Mouse (Mus musculus) lung, postnatal 10 days (tissue): ENCODE results near the gene Wnk2.
A peak's percentile ranks its signal among the peaks of the same experiment; 100 is the strongest.
"Not testable (repeated sequence)": the region's sequence is repeated elsewhere in the genome, so short reads cannot be mapped to it uniquely, and the experiment has no call there.

Source experiments
- DNase-seq: peaks from one replicate; pipeline ENCODE4 v3.0.0; 2021

Wnk2 gene

GRCm38 (mm10) chr13:49087420-49087819, 60.4 kb downstream of the Wnk2 start:
- DNase-seq = no peak

GRCm38 (mm10) chr13:49086431-49086830, 61.4 kb downstream of the Wnk2 start:
- DNase-seq = no peak

GRCm38 (mm10) chr13:49085211-49085610, 62.6 kb downstream of the Wnk2 start:
- DNase-seq = no peak

DNA sequence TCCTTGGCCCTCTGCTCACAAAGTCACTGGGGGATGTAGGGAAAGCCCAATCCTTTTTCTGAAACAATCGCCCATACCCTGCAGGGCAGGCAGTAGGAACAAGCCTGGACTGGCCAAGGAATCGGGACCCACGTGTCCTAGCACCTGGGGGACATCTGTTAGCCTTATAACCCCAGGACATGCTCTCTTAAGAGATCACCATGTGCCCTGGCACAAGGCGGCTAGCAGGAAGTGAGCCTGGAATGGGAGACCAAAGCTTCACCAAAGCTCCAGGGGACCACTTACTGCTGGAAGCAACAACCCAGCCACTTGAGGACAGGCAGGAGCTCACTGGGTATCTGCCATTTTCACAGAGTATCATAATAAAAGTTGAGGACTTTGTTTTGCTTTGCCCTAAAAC, 63.0 kb downstream of the Wnk2 start:
- DNase-seq = no peak

- no peak for DNase-seq
Measured at GRCm38 (mm10) chr13:49083941-49084340, 63.9 kb downstream of the Wnk2 start.

GRCm38 (mm10) chr13:49082151-49082879, 65.5 kb downstream of the Wnk2 start:
- DNase-seq = no peak

DNA sequence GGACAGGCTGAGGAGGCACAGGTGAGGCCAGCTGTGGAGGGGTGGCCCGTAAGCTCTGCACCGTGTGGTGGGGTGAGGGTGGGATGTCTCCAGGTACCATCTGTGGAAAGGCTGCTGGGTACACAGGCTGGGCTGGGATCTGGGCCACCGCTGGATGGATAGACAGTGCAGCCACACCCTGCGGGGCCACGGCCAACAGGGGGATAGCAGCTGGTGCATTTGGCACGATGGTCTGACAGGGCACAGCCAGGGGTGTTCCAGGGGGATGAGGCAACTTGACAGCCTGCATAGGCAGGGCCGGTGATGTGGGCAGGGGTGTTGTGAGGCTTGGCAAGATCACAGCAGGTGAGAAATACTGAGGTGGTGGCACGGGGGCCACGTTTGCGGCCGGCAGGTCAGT, 71.6 kb downstream of the Wnk2 start:
- DNase-seq = no peak

- DNase-seq = no peak
Measured at GRCm38 (mm10) chr13:49075377-49075776, 72.4 kb downstream of the Wnk2 start.

DNA sequence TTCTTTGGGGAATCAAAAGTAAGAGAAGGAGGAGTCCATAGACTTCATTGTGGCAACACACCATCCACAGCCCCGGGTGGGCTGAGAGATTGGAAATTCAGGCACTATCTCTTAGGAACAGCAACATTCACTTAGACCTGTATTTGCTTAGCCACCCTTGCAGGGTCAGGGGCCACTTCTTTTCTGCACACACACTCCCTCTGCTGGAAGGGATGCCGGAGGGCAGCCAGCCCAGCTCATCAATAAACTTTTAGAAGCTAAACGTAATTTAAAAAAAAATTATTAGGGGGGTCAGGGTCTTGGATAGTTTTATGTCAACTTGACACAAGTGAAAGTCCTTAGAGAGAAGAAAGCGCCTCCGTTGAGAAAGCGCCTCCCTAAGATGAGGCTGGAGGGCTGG, 74.5 kb downstream of the Wnk2 start:
- DNase-seq = no peak

- DNase-seq = no peak
Measured at GRCm38 (mm10) chr13:49071861-49072260, 76.0 kb downstream of the Wnk2 start.

GRCm38 (mm10) chr13:49069979-49070378, 77.8 kb downstream of the Wnk2 start:
- DNase-seq = no peak

DNA sequence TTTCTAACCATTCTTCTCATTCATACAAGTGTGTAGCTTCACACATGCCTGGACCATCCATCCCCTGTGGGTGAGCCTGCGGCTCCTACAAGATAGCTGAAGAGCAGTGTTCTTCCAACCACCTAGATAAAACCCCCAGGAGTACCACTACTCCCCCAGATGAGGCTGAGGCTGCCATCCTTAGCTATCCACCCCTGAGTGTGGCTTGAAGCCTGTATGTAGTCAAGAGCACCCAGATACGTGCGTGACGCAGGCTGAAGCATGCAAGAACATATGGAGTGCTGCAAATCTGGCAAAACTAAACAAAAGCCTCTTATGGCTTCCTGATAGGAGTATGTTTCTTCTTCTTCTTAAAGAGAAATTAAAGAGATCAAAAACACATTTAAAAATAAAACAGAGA, 78.4 kb downstream of the Wnk2 start:
- no peak for DNase-seq

DNA sequence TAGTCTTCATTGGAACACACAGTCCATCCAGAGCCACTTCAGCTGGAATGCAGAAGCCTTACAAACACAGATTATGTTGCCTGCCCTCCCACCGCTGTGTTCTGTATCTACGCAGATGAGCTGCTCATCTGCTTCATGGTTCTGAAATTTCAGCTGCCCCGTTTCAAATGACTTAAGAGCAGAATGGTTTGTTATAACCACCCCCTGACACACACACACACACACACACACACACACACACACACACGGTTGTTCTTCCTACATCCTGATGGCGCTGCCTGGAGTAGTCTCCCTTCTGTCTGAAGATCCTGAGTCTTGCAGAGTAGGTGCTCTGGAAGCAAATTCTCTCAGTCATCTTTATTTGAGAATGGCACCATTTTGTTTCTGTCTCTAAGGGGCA, 83.6 kb downstream of the Wnk2 start:
- no peak for DNase-seq

DNA sequence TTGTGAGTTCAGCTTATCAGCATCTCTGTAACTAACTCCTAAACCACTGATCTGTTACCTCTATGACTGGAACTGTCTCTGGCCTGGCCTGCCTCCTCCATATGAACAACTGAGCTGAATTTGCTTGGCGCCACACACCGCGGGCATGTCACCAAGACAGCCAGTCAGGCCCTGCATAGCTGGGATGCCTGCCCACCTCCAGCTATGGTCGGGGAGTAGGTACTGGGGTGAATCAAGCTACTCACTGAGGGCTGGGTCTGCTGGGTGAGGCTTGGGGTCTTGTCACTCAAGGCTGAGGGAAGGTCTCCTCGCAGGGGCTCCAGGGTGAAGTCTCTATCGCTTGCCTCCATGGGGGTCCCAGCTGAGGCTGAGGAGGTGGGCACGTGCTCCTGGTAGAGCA, 87.4 kb downstream of the Wnk2 start:
- no peak for DNase-seq

GRCm38 (mm10) chr13:49058528-49058927, 89.3 kb downstream of the Wnk2 start:
- peak; percentile 67 for DNase-seq

GRCm38 (mm10) chr13:49056304-49056703, 91.5 kb downstream of the Wnk2 start:
- DNase-seq = no peak

GRCm38 (mm10) chr13:49054753-49055152, 93.1 kb downstream of the Wnk2 start:
- not testable (repeated sequence) for DNase-seq

GRCm38 (mm10) chr13:49053333-49053732, 94.5 kb downstream of the Wnk2 start:
- no peak for DNase-seq

- DNase-seq = peak; percentile 40
Measured at GRCm38 (mm10) chr13:49052512-49052911, 95.3 kb downstream of the Wnk2 start.

DNA sequence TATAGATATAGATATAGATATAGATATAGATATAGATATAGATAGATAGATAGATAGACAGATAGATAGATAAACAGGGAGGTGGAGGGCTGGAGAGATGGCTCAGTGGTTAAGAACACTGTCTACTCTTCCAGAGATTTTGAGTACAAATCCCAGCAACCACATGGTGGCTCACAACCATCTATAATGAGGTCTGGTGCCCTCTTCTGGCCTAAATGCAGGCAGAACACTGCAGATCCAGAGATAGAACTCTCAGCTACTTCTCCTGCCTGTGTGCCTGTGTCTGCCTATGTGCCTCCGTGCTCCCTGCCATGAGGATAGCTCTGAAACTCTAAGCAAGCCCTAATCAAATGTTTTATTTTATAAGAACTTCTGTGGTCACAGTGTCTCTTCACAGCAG, 100.4 kb downstream of the Wnk2 start:
- no peak for DNase-seq

- no peak for DNase-seq
Measured at GRCm38 (mm10) chr13:49044145-49044561, 103.7 kb downstream of the Wnk2 start.

DNA sequence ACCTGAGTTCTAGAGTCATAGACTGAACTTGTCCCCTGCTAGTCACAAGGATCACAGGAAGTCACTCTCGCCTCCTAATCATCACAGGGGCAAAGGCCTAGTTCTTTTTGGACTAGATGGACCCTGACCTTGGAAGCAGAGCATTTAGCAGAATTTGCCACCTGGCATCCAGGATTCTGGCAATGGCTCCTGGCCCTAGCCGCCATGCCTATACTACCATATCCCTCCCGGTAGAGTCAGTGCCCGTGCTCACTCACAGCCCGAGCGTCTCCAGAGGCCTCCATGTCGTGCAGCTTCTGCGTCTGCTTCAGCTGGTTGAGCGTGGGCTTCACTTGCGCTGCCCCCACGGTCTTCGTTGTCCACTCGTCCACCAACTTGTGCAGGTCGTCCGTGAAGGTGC, 105.4 kb downstream of the Wnk2 start:
- no peak for DNase-seq

DNA sequence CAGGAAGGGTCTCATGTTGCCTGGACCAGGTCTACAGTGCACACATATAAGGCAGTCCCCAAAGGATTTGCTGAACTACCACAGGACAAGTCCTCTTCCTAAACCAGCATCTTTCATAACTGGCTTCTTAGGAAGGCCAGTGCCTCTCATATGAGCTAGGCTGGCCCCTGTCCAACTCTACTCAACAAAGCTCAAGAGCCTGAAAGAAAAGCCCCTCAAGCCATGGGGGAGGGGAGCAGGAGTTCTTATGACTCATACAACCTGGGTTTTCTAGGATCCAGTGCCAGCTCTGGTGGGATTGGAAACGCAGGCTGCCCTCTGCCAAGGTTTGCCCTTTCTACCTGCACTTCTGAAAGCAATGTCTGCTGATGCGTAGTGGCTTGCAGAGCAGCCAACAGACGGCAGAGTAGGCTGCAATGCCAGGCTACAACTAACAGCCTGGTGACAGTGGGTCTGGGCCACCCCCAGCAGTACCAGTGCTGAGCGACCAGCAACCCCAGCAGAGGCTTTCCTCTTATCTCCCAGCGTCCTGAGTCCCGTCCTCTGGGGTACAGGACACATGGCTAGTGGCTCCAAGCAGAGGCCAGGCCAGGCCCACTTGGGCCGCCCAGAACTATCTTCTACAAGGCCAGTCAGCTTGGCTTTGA, 110.8 kb downstream of the Wnk2 start:
- DNase-seq = peak; percentile 33

DNA sequence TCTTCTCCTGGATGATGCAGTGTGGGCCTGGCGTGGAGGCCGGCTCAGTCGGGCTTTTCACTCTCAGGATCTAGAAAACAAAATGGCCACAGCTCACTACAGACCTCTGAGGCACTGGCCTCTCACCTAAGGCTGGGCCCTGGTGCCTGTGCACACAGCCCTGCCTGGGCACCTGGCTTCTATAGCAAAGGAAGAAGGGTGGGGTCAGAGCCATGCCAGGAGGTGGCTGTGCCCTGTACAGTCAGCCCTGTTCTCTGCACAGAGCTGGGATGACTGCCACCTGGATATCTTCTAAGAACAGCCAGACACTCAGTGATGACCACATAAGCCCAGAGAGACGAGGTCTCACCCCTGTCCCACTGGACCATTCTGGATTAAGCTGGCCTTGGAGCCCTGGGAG, 111.4 kb downstream of the Wnk2 start:
- no peak for DNase-seq

DNA sequence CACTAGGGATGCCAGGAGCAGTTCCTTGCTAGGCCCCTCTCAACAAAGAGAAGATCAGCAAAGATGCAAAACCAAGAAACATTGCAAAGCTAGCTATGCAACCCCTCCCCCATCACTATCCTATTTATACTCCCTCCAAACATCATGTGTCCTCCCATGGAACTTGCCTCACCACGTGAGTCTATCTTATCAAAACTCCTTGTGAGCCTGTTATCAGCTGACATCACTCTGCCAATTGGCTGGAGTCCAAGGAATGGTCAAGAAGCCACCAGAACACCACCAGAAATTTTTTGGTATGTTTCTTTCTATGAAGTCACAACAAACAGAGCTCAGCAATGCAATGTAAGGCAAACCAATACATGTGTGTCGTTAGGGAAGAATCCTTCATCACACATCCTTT, 116.8 kb downstream of the Wnk2 start:
- no peak for DNase-seq
